ENCODE assay signal across 8 mouse cellular contexts in the genomic region with DNA sequence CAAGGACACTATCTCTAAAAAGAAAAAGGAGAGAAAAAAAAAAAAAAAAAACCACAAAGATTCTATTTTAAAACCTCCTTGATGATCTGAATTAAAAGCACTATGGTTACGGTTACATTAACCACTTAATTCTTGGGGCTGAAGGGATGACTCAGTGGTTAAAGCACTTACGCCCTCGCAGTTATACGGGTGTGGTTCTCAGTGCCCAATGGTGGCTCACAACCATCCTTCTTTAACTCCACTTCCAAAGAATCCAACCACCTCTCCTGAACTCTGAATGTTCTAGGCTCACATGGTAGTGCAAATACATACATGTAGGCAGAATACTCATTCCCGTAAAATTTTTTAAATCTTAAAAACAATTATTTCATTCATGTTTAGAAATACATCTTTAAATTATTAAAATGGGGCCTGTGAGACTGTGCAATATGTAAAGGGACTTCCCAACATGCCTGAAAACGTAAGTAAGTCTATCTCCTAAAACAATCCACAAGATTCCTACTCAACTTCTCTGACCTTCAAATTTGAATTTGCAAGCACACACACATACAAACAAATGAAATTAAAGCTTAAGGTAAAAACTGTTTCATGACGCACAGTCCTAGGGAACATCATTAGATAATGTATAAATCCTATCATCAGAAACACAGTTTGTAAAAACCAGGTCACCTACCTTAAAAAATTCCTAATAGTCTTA. TPM values are rescaled to one million over a fixed set of nuclear protein-coding genes. Genes with fewer than 3 reads are reported as not detected.
DNase-seq lines count a peak whose midpoint lies in the region; ATAC-seq lines count a peak whose summit lies in the region.

No protein-coding gene starts in this region.

- H3K4me3 ChIP-seq in lung, embryonic 15.5 days: peak overlapping the region; percentile 10; the same call in 1 of the 2 replicates
- peak overlapping the region; percentile 22 for H3K4me3 ChIP-seq in embryonic facial prominence, embryonic 14.5 days (ENCODE audit: low read depth, low read length)
- H3K4me3 ChIP-seq in intestine, embryonic 16.5 days (ENCODE audit: low read length): no peak overlapping the region

- no peaks in the 10 kb centered on the region for H3K9me3 ChIP-seq in lung, embryonic 15.5 days
- H3K9me3 ChIP-seq in embryonic facial prominence, embryonic 14.5 days (ENCODE audit: control insufficient read depth, low read length): no peaks in the 10 kb centered on the region
- H3K9me3 ChIP-seq in intestine, embryonic 16.5 days (ENCODE audit: control insufficient read depth, low read length): no peaks in the 10 kb centered on the region

- peak overlapping the region; percentile 26 for H3K4me2 ChIP-seq in lung, embryonic 15.5 days
- peak overlapping the region; percentile 49 for H3K4me2 ChIP-seq in embryonic facial prominence, embryonic 14.5 days (ENCODE audit: low read depth, low read length)
- peak overlapping the region; percentile 48 for H3K4me2 ChIP-seq in intestine, embryonic 16.5 days (ENCODE audit: low read depth, low read length)

- H3K9ac ChIP-seq in lung, embryonic 15.5 days: no peak overlapping the region
- H3K9ac ChIP-seq in embryonic facial prominence, embryonic 14.5 days (ENCODE audit: low read depth, low read length): no peak overlapping the region; the same call in 1 of the 2 replicates
- no peak overlapping the region for H3K9ac ChIP-seq in intestine, embryonic 16.5 days (ENCODE audit: low read depth, low read length)

- H3K36me3 ChIP-seq in lung, embryonic 15.5 days: peaks cover 24% of the 10 kb centered on the region
- H3K36me3 ChIP-seq in embryonic facial prominence, embryonic 14.5 days (ENCODE audit: control insufficient read depth, insufficient read depth, low read length): peaks cover 43% of the 10 kb centered on the region
- peaks cover 3% of the 10 kb centered on the region for H3K36me3 ChIP-seq in intestine, embryonic 16.5 days (ENCODE audit: control insufficient read depth, insufficient read depth, low read length)

- DNase-seq in lung, postnatal 25 days (ENCODE audit: low spot score): no peak
- DNase-seq in embryonic facial prominence, embryonic 14.5 days (ENCODE audit: low spot score): no peak
- DNase-seq in adrenal gland, postnatal 14 days: no peak
- no peak for DNase-seq in gastrocnemius, postnatal 36 days
- DNase-seq in right cerebral cortex, adult 18-20 months: no peak

- no peak for ATAC-seq in lung, embryonic 15.5 days (ENCODE audit: borderline replicate concordance, extremely low read depth, low FRiP score, low TSS enrichment)
- ATAC-seq in embryonic facial prominence, embryonic 14.5 days (ENCODE audit: low read depth): peak; percentile 46; the same call in 1 of the 2 replicates
- peak; percentile 34; the same call in 1 of the 2 replicates for ATAC-seq in intestine, embryonic 16.5 days
- ATAC-seq in monocyte, adult 5-6 weeks (replicated peaks; ENCODE audit: insufficient number of reproducible peaks, low FRiP score, low TSS enrichment, poor library complexity, severe bottlenecking): peak; percentile 66; the same call in 1 of the 2 replicates

- H3K27me3 ChIP-seq in lung, embryonic 15.5 days: no peaks in the 10 kb centered on the region
- no peaks in the 10 kb centered on the region for H3K27me3 ChIP-seq in embryonic facial prominence, embryonic 14.5 days (replicated peaks; ENCODE audit: control insufficient read depth, insufficient read depth, low read length)
- no peaks in the 10 kb centered on the region for H3K27me3 ChIP-seq in intestine, embryonic 16.5 days (replicated peaks; ENCODE audit: control insufficient read depth, insufficient read depth, low read length)

- intact Hi-C loops in gastrocnemius, postnatal 36 days (cut with DNase I): no loop called here

- H3K4me1 ChIP-seq in lung, embryonic 15.5 days: peaks cover 18% of the 10 kb centered on the region
- peaks cover 16% of the 10 kb centered on the region for H3K4me1 ChIP-seq in embryonic facial prominence, embryonic 14.5 days (ENCODE audit: control insufficient read depth, insufficient read depth, low read length)
- peaks cover 6% of the 10 kb centered on the region for H3K4me1 ChIP-seq in intestine, embryonic 16.5 days (ENCODE audit: control insufficient read depth, insufficient read depth, low read length)

- 71% methylated on average over 7 of the region's 7 CpGs for WGBS in lung, embryonic 15.5 days
- 69% methylated on average over 7 of the region's 7 CpGs for WGBS in embryonic facial prominence, embryonic 14.5 days
- WGBS in intestine, embryonic 16.5 days: 64% methylated on average over 7 of the region's 7 CpGs

- no peak overlapping the region for H3K27ac ChIP-seq in lung, embryonic 15.5 days
- peak overlapping the region; percentile 46; the same call in 1 of the 2 replicates for H3K27ac ChIP-seq in embryonic facial prominence, embryonic 14.5 days (replicated peaks; ENCODE audit: low read depth, low read length)
- no peak overlapping the region for H3K27ac ChIP-seq in intestine, embryonic 16.5 days (ENCODE audit: low read length)

RNA-seq across cellular contexts. Expression of a gene that starts 10.6 kb away (rescaled TPM):
- 48.8 and 59.0 TPM in 2 replicates for polyA plus RNA-seq in lung, embryonic 15.5 days (2015; fragmentation: Nextera tagmentation; extraction: Ambion mirVana)
- polyA plus RNA-seq in embryonic facial prominence, embryonic 14.5 days (2014; fragmentation: Nextera tagmentation; extraction: Ambion mirVana): 39.5 and 54.6 TPM in 2 replicates
- polyA plus RNA-seq in intestine, embryonic 16.5 days (2015; fragmentation: Nextera tagmentation; extraction: Ambion mirVana): 40.1 and 41.1 TPM in 2 replicates
- 241 to 361 TPM (median 252 TPM) in 3 replicates for total RNA-seq in monocyte, adult 5-6 weeks (2017)
- total RNA-seq in adrenal gland, postnatal 14 days (2021): 45.1 and 52.8 TPM in 2 replicates
- 10 to 100 TPM; 22.4 to 39.9 TPM for total RNA-seq in gastrocnemius, postnatal 36 days (2021)
